Mouse (Mus musculus): ENCODE data around the gene Sall2. TPM values are rescaled to one million over a fixed set of nuclear protein-coding genes. Genes with fewer than 3 reads are reported as not detected.

The Sall2 gene
- 0.13 TPM for polyA plus RNA-seq (2017; shearing (Covaris generic))

DNA sequence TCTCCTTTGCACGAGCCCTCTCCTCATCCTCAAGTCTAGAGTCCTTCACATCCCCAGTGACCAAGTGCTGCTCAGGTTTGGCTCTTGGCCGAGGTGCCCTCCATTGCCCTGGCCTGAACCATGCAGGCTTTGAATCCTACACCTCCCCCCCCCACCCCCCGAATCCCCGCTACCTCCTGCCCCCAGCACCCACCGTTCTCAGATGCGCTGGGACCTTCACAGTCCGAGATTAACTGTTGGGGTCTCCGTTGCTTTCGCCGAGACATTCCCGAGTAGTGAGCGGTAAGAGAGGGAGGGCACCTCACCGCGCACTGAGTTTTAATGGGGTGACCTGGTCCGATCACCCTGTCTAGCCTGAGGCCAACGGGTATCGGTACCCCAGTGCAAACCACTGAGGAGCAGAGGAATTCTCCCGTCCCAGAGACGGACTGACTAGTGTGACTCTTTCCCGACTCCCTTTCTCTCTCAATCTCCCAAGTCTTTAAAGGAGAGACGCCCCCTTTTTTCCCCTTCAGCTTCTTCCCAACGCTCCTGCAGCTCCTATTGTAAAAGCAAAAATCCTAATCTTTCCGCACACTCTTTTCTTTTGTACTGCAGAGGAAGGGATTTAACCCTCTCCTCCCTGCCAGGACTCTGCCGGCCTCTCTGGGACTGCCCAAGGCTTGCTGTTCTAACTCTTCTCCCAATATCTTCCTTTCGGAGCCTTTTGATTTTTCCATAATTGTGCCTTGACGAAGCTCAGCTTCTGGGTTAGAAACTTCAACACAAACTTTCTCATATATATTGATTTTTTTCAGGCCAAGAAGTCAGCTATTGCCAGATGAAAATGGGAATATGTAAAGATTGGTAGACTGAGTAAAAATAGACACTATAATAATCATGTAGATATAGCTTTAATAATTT is at the start of gene Sall2:
Gene Sall2, minus strand, starts transcription at position 853 of the 903 bp plus-strand sequence.

DNA sequence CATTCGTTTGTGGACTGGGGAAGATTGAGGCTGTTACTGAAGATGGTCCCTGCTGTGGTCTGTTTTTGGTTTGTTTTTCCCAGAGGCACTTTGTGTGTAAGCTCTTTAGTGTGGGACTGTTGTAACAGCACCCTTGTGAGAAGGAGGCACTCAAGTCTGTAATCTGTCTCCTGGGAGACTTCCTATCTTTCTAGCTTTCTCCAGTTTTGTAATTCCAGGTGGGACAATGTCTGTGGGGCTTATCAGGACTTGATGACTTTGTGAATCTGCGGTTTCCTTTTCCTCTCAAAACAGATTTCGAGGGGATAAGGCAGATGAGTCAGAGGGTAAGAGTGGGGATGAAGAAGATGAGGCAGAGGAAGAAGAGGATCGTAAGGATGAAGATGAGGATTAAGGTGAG is 27.7 kb upstream of the Sall2 start, which contains the start of gene Olfr1513:
Gene Olfr1513, minus strand, starts transcription at position 101 of the 400 bp plus-strand sequence.

DNA sequence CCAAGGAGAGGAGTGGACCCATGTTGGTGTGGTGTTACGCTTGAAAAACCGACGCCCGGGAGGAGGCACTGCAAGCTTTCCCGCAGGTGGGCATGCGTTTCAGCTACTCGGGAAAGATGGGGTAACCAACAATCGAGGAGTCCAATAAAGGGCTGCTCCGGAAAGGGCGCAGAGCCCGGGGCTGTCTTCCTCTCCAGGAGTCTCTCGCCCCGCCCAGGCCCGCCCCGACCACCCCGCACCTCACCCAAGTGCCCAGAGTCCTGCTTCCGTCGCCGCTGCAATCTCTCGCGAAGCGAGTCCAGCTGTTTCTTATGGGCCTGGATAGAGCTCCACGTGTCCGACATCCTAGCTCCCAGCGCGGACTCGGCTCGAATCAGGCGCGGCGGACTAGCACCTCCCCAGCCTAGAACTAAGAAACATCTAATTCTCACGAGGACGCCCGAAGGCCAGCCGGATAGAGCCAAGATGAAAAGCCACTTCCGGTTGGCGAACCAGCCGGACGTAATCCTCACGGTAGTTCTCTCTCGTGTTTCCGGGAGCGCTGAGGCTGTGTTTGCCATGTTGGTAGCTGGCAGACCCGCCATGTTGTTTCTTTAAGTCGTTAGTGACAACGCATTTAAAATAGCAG is 23.8 kb downstream of the Sall2 start, which contains the start of gene Mettl3:
Gene Mettl3, minus strand, starts transcription at position 485 of the 628 bp plus-strand sequence.

DNA sequence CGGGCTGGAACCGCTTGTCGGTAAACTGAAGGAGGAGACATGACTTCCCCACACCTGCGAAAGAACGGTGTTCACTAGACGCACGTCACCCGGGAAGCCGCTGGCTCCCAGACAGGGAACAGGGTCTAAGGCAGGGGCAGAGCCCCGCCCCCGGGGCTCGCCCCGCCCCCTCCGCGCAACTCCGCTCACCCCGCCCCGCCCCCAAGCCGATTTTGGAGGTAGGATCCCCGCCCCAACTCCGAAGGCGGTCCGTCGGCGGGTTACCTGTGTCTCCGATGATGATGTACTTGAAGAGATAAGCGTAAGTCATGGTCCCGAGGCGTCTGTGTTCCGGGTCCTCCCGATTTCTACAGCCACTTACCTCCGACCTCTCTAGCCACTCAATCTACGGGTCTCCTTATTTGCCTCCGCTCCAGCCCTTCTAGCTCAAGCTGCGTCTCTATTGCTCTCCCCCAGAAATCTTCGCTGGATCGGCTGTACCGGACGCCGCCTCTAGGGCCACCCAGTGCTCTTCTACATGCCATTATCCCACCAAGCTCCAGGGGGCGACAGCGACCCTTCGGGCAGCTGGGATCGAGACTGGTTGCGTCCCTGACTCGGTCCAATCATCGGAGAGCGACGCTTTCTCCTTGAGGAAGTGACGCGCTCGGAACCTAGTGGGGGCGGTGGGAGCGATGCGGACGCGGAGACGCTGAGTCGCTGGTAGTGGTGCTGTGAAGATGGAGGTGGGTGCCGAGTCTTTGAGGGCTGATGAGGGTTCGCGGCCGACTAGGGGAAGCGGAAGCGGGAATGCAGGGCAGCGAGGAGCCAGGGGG is 49.4 kb downstream of the Sall2 start, which contains the start of the genes Tox4 and Rab2b:
Gene Tox4, plus strand, starts transcription at position 215 of the 815 bp plus-strand sequence.
Gene Rab2b, minus strand, starts transcription at position 614 of the 815 bp plus-strand sequence.

Other genes with a start within 250 kb of the Sall2 start
- gene Hnrnpc, start 224.7 kb downstream of the Sall2 start, polyA plus RNA-seq (2017; shearing (Covaris generic)) = 483 TPM
- gene Rpgrip1, start 218.1 kb downstream of the Sall2 start, polyA plus RNA-seq (2017; shearing (Covaris generic)) = 7.9 TPM
- gene Supt16, start 131.3 kb downstream of the Sall2 start, polyA plus RNA-seq (2017; shearing (Covaris generic)) = 12.5 TPM
- 25.6 TPM for gene Chd8, start 71.0 kb downstream of the Sall2 start, polyA plus RNA-seq (2017; shearing (Covaris generic))
- 142 TPM for gene Tox4, start 49.6 kb downstream of the Sall2 start, polyA plus RNA-seq (2017; shearing (Covaris generic))
- gene Rab2b, start 49.2 kb downstream of the Sall2 start, polyA plus RNA-seq (2017; shearing (Covaris generic)) = 21.3 TPM
- 32.8 TPM for gene Mettl3, start 23.6 kb downstream of the Sall2 start, polyA plus RNA-seq (2017; shearing (Covaris generic))
- gene Olfr1513, start 27.6 kb upstream of the Sall2 start, polyA plus RNA-seq (2017; shearing (Covaris generic)) = not detected
- gene Olfr1512, start 50.4 kb upstream of the Sall2 start, polyA plus RNA-seq (2017; shearing (Covaris generic)) = 0.35 TPM
- gene Olfr1511, start 68.6 kb upstream of the Sall2 start, polyA plus RNA-seq (2017; shearing (Covaris generic)) = 0.61 TPM
- gene Olfr1510, start 85.6 kb upstream of the Sall2 start, polyA plus RNA-seq (2017; shearing (Covaris generic)) = not detected
- gene Olfr1509, start 114.2 kb upstream of the Sall2 start, polyA plus RNA-seq (2017; shearing (Covaris generic)) = not detected
- gene Olfr1508, start 138.7 kb upstream of the Sall2 start, polyA plus RNA-seq (2017; shearing (Covaris generic)) = not detected
- 1.1 TPM for gene Olfr1507, start 167.0 kb upstream of the Sall2 start, polyA plus RNA-seq (2017; shearing (Covaris generic))